Mouse (Mus musculus) ES-Bruce4 (cell line): ENCODE measurements around the gene Sox5. TPM values are rescaled to one million over a fixed set of nuclear protein-coding genes. Genes with fewer than 3 reads are reported as not detected.

Source experiments
- H3K27ac ChIP-seq: 2 replicates; pipeline ENCODE4 v1.5.1; 2012; ENCODE audit warnings: low read length, inconsistent platforms; ENCODE audit not compliant: insufficient read depth
- H3K27me3 ChIP-seq: 2 replicates; pipeline ENCODE4 v1.6.1; 2012; ENCODE audit warnings: mild to moderate bottlenecking, low read length, inconsistent platforms; ENCODE audit not compliant: control insufficient read depth, poor library complexity, insufficient read depth, severe bottlenecking
- H3K36me3 ChIP-seq: 2 replicates; pipeline ENCODE4 v1.6.1; 2012; ENCODE audit warnings: inconsistent platforms, mild to moderate bottlenecking, low read length, moderate library complexity; ENCODE audit not compliant: control insufficient read depth, poor library complexity, insufficient read depth, severe bottlenecking
- H3K4me1 ChIP-seq: one replicate; pipeline ENCODE4 v1.8.1; 2011; ENCODE audit warnings: low read length; ENCODE audit not compliant: control insufficient read depth, insufficient read depth
- H3K4me3 ChIP-seq: 2 replicates; pipeline ENCODE4 v1.5.1; 2011; ENCODE audit warnings: low read depth, mild to moderate bottlenecking, low read length
- H3K9ac ChIP-seq: 2 replicates; pipeline ENCODE4 v1.6.1; 2012; ENCODE audit warnings: low read depth, mild to moderate bottlenecking, inconsistent platforms; ENCODE audit not compliant: poor library complexity, severe bottlenecking
- H3K9me3 ChIP-seq: replicated peaks from 2 replicates; pipeline ENCODE4 v1.6.1; 2012; ENCODE audit warnings: mild to moderate bottlenecking, low read length, inconsistent platforms; ENCODE audit not compliant: control insufficient read depth, poor library complexity, insufficient read depth, severe bottlenecking
- CTCF ChIP-seq: IDR thresholded peaks from one replicate; pipeline ENCODE4 v1.8.1; 2011; ENCODE audit warnings: low read depth, low read length
- EP300 ChIP-seq: IDR thresholded peaks from 2 replicates; pipeline ENCODE4 v1.6.1; 2011; ENCODE audit warnings: low read depth, low read length; ENCODE audit not compliant: insufficient read depth
- POLR2A ChIP-seq: IDR thresholded peaks from one replicate; pipeline ENCODE4 v1.8.1; 2011; ENCODE audit warnings: low read length; ENCODE audit not compliant: insufficient read depth
- polyA plus RNA-seq: library from polyadenylated mRNA; stranded (reverse); fragments of >200 nt; gene quantifications from 2 replicates; pipeline ENCODE4 v1.2.4, GENCODE M21; 2011; ENCODE audit warnings: low read depth; ENCODE audit not compliant: missing spikeins, insufficient read depth, insufficient read length

Gene Sox5
- polyA plus RNA-seq, 1 experiment = not detected

GRCm38 (mm10) chr6:144707976-144708375 lies 73.8 kb downstream of the Sox5 start:
- H3K4me3 ChIP-seq = no peak overlapping the region
- H3K9ac ChIP-seq = no peak overlapping the region
- H3K27me3 ChIP-seq = no peaks in the 10 kb centered on the region
- H3K4me1 ChIP-seq = no peaks in the 10 kb centered on the region
- TF ChIP-seq EP300 = no peak
- no peak for TF ChIP-seq CTCF
- TF ChIP-seq POLR2A = no peak
- no peaks in the 10 kb centered on the region for H3K36me3 ChIP-seq
- H3K9me3 ChIP-seq = 0 out of 2 replicates have a peak, but pooled peaks cover 5% of the 10 kb centered on the region
- no peak overlapping the region for H3K27ac ChIP-seq

DNA sequence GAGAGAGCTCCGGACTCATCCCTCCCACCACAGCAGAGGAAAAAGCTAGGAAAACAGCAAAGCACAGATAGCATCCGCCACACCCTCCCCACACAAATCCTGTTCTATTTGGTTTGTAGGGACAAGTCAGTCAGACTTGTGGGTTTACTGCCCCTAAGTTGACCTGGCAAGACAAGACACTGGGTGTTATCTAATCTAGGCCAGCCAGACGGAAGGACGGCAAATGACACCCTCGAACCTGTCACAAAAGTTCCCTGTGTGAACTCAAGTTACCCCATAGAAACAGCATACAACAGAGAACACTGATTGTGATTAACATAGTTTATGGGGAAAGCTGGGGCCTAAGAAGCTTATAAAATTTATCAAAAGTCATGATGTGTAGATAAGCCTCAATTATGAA lies 76.8 kb downstream of the Sox5 start:
- H3K9ac ChIP-seq = no peak overlapping the region
- no peak overlapping the region for H3K4me3 ChIP-seq
- TF ChIP-seq CTCF (no peak), POLR2A (no peak), EP300 (no peak)
- no peaks in the 10 kb centered on the region for H3K36me3 ChIP-seq
- no peak overlapping the region for H3K27ac ChIP-seq
- H3K4me1 ChIP-seq = no peaks in the 10 kb centered on the region
- 0 out of 2 replicates have a peak, but pooled peaks cover 5% of the 10 kb centered on the region for H3K9me3 ChIP-seq
- H3K27me3 ChIP-seq = no peaks in the 10 kb centered on the region

GRCm38 (mm10) chr6:144695660-144696059 lies 86.1 kb downstream of the Sox5 start:
- H3K9me3 ChIP-seq = no peaks in the 10 kb centered on the region
- H3K36me3 ChIP-seq = no peaks in the 10 kb centered on the region
- no peak overlapping the region for H3K9ac ChIP-seq
- H3K27ac ChIP-seq = no peak overlapping the region
- H3K4me3 ChIP-seq = no peak overlapping the region
- TF ChIP-seq EP300 = no peak
- no peak for TF ChIP-seq CTCF
- TF ChIP-seq POLR2A = no peak
- no peaks in the 10 kb centered on the region for H3K27me3 ChIP-seq
- H3K4me1 ChIP-seq = no peaks in the 10 kb centered on the region

DNA sequence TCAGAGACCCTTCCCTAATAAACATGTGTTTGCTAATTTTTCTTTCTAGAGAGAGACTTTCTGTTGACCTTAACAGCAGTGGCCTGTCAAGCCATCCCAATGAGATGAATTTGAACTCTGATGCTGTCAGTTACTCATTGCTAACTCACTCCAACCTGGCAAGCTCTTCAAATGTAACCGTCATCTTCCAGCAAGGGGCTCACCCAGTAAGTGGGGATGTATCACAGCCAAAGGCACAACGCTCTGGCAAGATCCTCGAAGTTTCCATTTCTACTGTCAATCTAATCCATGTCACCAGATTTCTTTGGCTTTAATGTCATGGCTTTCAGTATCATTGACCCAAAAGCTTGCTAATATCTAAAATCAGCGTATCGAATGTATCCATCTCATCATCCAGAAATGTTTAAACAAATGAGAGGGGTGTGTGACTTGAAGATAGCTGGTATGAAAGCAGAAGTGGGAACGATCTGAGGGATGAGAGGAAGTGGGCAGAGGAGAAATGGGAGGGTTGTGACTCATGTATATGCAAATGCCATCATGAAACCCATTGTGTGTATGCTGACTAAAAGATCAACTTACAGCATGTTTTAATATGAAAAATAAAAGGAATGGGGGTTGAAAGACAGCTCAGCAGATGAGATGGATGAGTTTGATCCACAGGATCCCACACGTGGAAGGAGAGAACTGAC lies 88.4 kb downstream of the Sox5 start:
- no peaks in the 10 kb centered on the region for H3K27me3 ChIP-seq
- no peak overlapping the region for H3K27ac ChIP-seq
- no peaks in the 10 kb centered on the region for H3K4me1 ChIP-seq
- no peaks in the 10 kb centered on the region for H3K36me3 ChIP-seq
- no peak for TF ChIP-seq POLR2A
- TF ChIP-seq EP300 = no peak
- TF ChIP-seq CTCF = no peak
- no peak overlapping the region for H3K4me3 ChIP-seq
- no peak overlapping the region for H3K9ac ChIP-seq
- H3K9me3 ChIP-seq = no peaks in the 10 kb centered on the region

DNA sequence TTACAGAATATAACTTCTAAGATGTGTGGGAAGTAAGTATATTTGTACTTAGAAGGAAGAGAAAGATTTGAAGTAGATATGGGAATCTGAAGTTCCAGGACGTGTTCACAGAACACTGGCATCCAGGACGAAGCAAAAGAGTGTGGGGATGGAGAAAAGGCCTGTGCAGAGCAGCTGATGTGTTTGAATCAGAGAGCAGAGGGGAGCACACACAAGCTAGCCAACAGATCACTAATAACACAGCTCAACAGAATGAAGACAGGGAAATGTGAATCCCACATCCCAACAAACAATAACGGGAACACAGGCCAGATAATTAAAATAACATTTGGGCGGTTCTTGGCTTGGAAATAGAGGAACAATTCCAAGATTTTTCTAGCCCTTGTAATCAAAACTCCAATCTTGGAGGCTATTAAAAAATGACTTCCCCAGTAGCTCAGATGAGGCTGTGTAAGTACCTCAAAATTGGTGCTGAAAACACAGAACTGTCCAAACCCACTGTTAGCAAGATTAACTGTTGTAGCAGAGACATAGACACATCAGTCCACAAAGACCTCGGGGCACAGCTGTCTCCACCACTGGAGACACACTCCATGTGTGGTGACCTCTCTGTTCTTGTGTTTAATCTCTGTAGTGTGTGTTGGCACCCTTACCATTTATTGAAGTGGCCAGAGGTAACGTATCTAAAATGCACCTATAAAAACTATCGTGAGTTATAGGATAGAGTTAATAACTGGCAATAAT lies 90.3 kb downstream of the Sox5 start:
- Histone ChIP-seq H3K9ac (no peak overlapping the region), H3K27me3 (no peaks in the 10 kb centered on the region), H3K9me3 (no peaks in the 10 kb centered on the region), H3K4me1 (no peaks in the 10 kb centered on the region), H3K27ac (no peak overlapping the region), H3K36me3 (no peaks in the 10 kb centered on the region), H3K4me3 (no peak overlapping the region)
- no peak for TF ChIP-seq POLR2A

DNA sequence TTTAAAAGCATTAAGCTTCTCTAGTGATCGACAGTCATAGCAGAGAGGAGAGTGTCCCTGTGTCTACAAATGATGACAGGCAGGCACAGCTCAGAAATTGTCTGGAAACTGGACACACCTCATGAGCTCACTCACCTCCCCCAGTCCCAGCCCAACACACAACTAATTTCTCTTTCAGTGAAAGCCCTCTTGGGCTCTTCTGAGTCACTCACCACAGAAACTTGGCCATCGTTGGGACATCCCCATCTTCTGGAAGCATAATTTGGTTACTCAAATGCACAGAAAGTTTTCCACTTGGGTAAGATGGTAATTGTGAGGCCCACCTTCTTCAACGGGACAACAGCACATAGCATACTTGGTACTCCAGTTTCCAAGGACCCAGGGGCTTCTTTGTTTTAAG lies 92.7 kb downstream of the Sox5 start:
- no peak for TF ChIP-seq POLR2A
- TF ChIP-seq EP300 = no peak
- no peak for TF ChIP-seq CTCF
- Histone ChIP-seq H3K9me3 (no peaks in the 10 kb centered on the region), H3K4me3 (no peak overlapping the region), H3K9ac (no peak overlapping the region), H3K36me3 (no peaks in the 10 kb centered on the region), H3K27me3 (no peaks in the 10 kb centered on the region), H3K27ac (no peak overlapping the region), H3K4me1 (no peaks in the 10 kb centered on the region)
